Mouse (Mus musculus) liver, adult 2 months (tissue): ENCODE data around the gene Rab37. TPM values are rescaled to one million over a fixed set of nuclear protein-coding genes. Genes with fewer than 3 reads are reported as not detected.
A peak's percentile ranks its signal among the peaks of the same experiment; 100 is the strongest.

Source experiments
- DNase-seq: peaks from one replicate; pipeline ENCODE4 v3.0.0-alpha.2; 2011; ENCODE audit warnings: low read depth, low spot score; ENCODE audit errors: extremely low read depth
- H3K27ac ChIP-seq: fragments of 200-500 bp; replicated peaks from 2 replicates; pipeline ENCODE4 v1.5.1; 2012; ENCODE audit warnings: low read depth, mild to moderate bottlenecking, control low read depth, inconsistent platforms, low read length; ENCODE audit not compliant: insufficient read depth
- H3K27me3 ChIP-seq: fragments of 200-500 bp; 2 replicates; pipeline ENCODE4 v1.6.1; 2012; ENCODE audit warnings: mild to moderate bottlenecking, moderate library complexity, low read length, inconsistent platforms; ENCODE audit not compliant: control insufficient read depth, insufficient read depth
- H3K36me3 ChIP-seq: fragments of 200-500 bp; 2 replicates; pipeline ENCODE4 v1.6.1; 2012; ENCODE audit warnings: low read length, inconsistent platforms; ENCODE audit not compliant: control insufficient read depth, insufficient read depth
- H3K4me1 ChIP-seq: fragments of 200-500 bp; 2 replicates; pipeline ENCODE4 v1.6.1; 2011; ENCODE audit warnings: low read length; ENCODE audit not compliant: control insufficient read depth, insufficient read depth
- H3K4me3 ChIP-seq: fragments of 200-500 bp; 2 replicates; pipeline ENCODE4 v1.5.1; 2011; ENCODE audit warnings: low read depth, mild to moderate bottlenecking, control low read depth, low read length, moderate library complexity; ENCODE audit not compliant: insufficient read depth
- H3K79me2 ChIP-seq: fragments of 200-500 bp; 2 replicates; pipeline ENCODE4 v1.6.1; 2012; ENCODE audit warnings: inconsistent platforms, mild to moderate bottlenecking, low read length, moderate library complexity; ENCODE audit not compliant: control insufficient read depth, insufficient read depth
- H3K9ac ChIP-seq: fragments of 200-500 bp; 2 replicates; pipeline ENCODE4 v1.6.1; 2012; ENCODE audit warnings: low read depth, mild to moderate bottlenecking, control low read depth, inconsistent platforms, low read length
- CTCF ChIP-seq: fragments of 200-500 bp; IDR thresholded peaks from 2 replicates; pipeline ENCODE4 v1.5.1; 2011; ENCODE audit warnings: low read depth, low read length, control low read depth
- POLR2A ChIP-seq: fragments of 200-500 bp; IDR thresholded peaks from 2 replicates; pipeline ENCODE4 v1.6.1; 2011; ENCODE audit warnings: low read length, control low read depth; ENCODE audit not compliant: insufficient read depth; ENCODE audit errors: extremely low read depth
- WGBS: fragments of 180-500 bp; shearing (Covaris S2); methylation state at CpG from one replicate; pipeline ENCODE4 v1.1.7; 2018; 5-methylcytosine and 5-hydroxymethylcytosine counted together
- polyA plus RNA-seq: library from polyadenylated mRNA; depleted of rRNA; stranded (reverse); fragments of >200 nt; gene quantifications from 2 replicates; pipeline ENCODE4 v1.2.3, GENCODE M21; 2012
- total RNA-seq: library from RNA; depleted of rRNA; stranded (reverse); fragments of >200 nt; gene quantifications from 2 replicates; pipeline ENCODE4 v1.2.3, GENCODE M21; 2014

Gene Rab37
- total and polyA plus RNA-seq, 2 experiments: 0.09 to 0.20 TPM

DNA sequence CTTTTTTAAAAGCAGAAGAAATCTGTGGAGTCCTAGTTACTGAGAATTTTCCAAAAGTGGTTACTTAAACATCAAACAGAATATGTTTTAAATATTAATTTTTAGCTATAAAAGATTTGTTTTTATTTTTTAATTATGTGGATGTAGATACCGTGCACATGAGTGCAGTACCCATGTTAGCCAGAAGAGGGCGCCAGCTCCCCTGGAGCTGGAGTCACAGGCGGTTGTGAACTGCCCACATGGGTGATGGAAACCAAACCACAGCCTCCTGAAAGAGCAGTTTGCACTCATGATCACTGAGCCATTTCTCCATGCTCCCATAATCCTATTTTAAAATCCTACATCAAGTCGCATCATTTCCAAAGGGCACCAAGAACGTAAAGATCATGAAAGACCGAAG is 1.4 kb upstream of the Rab37 start:
- TF ChIP-seq POLR2A (no peak), CTCF (peak; percentile 69)
- no peaks in the 10 kb centered on the region for H3K4me1 ChIP-seq
- WGBS: 64% methylated on average over 6 of the region's 6 CpGs

DNA sequence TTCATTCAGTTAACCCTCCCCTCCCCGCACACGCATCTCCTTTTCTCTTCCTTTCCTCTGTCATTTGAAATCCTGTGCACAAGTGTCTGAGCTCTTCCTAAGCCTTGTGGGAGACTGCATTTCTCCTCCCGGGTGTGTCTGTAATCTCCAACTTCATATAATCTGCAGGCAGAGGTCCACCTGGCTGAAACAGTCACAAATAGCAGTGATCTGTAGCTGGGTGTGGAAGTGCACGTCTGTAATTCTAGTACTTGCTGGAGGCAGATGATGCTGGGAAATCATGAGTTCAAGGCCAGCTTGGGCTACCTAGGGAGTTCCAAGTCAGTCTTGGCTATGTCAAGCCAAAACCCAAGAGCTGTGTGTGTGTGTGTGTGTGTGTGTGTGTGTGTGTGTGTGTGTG is 909 bp downstream of the Rab37 start:
- H3K36me3 ChIP-seq: no peaks in the 10 kb centered on the region
- peaks cover 7% of the 10 kb centered on the region for H3K27me3 ChIP-seq
- no peak overlapping the region for H3K9ac ChIP-seq
- 16% methylated on average over 4 of the region's 4 CpGs for WGBS
- TF ChIP-seq POLR2A (no peak), CTCF (no peak)
- H3K27ac ChIP-seq: no peak overlapping the region
- no peak overlapping the region for H3K4me3 ChIP-seq
- no peaks in the 10 kb centered on the region for H3K79me2 ChIP-seq
- no peak for DNase-seq
- H3K4me1 ChIP-seq: no peaks in the 10 kb centered on the region

More for the DNA sequence above, 1.4 kb upstream of the Rab37 start:
- Histone ChIP-seq H3K9ac (no peak overlapping the region), H3K4me3 (no peak overlapping the region), H3K27me3 (peaks cover 11% of the 10 kb centered on the region), H3K79me2 (no peaks in the 10 kb centered on the region), H3K27ac (no peak overlapping the region), H3K36me3 (no peaks in the 10 kb centered on the region)
- no peak for DNase-seq

DNA sequence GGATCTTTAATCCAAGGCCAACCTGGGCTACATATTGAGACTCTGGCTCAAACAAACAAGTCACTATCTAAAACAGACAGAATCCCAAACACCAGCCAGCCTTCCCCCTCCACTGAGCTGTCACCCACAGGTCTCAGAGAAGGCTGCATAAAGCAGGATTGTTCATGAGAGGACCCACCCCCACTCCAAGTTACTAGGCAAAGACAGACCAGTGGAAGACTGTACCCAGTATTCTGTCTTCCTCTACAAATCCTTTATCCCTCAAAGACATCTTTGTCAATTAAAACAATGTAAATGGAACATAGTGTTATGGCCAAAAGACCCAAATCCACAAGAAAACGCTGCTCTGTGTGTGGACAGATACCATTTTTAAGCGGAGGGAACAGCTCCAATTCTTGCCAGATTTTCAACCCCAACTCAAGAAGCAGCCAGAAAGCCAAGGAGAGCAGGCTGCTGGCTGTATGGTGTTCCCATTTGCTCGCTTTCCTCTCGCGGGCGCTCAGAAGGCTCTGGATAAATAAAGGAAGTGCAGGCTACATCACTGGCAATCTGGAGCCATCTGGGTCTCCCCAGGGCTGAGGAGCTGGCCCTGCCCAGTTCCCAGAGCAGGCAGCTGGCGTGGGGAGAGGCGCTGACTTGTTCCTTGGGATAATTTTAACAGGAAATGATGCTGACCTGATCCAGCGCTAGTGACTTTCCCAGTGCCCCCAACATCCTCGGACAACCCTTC is 7.1 kb downstream of the Rab37 start:
- no peaks in the 10 kb centered on the region for H3K4me1 ChIP-seq
- H3K36me3 ChIP-seq: no peaks in the 10 kb centered on the region
- H3K4me3 ChIP-seq: no peak overlapping the region
- no peaks in the 10 kb centered on the region for H3K79me2 ChIP-seq
- no peak overlapping the region for H3K27ac ChIP-seq
- 52% methylated on average over 10 of the region's 10 CpGs for WGBS
- H3K9ac ChIP-seq: no peak overlapping the region
- no peak for DNase-seq
- TF ChIP-seq CTCF (no peak), POLR2A (no peak)
- no peaks in the 10 kb centered on the region for H3K27me3 ChIP-seq

DNA sequence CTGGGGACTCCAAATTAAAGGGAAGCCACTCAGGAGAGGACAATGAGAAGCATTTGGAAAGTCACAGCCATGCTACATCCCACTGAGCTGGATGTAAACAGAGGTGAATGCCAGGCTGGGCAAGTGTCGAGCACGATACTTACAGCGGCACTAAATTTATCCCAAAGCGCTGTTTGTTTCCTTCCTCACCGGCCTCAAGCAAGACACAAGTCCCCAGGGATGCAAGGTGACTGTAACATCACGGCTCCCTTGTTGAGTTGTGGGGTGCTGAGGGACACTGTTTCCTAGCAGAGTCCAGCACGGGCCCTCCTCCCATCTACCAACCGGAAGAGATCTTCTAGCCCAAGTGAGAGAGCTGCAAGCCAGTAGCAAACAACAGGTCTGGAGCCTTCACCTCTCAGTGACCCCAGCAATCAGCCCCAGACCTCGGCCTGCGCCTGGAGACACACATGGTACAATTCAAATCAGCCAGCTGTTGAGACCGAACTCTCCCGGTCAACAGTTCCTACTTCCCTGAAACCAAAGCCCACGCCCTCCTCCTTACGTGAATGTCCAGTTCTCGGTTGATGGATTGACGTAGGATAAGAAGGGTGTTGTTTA is 8.1 kb downstream of the Rab37 start:
- Histone ChIP-seq H3K36me3 (no peaks in the 10 kb centered on the region), H3K79me2 (no peaks in the 10 kb centered on the region), H3K9ac (no peak overlapping the region), H3K27me3 (no peaks in the 10 kb centered on the region), H3K4me3 (no peak overlapping the region), H3K4me1 (no peaks in the 10 kb centered on the region), H3K27ac (no peak overlapping the region)
- TF ChIP-seq POLR2A (no peak), CTCF (no peak)
- DNase-seq: no peak
- 52% methylated on average over 16 of the region's 16 CpGs for WGBS

DNA sequence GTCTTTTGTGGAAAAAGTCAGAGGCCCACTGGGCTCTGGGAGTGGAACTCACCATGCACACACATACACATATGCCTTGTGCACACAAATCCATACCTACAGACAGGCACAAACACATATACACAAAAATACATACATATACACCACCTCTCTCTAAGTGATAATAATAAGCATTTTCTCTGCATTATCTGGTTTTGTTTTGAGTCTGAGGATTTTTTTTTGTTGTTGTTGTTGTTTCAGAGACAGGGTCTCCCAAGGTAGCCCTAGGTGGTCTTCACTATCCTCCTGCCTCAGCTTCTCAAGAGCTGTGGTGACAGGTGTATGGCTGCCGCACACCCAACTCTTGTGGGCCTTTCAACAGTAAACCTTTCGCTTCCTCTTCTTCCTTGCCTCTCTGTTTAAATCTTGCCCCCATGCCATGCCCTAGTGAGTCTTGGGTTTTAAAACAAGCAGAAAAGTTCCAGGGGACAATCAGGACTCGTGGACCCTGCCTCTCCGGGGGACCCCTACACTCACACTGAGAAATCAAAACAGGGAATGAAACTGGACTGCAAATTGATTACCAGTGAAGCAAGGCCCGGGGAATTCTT is 8.9 kb downstream of the Rab37 start:
- no peak for DNase-seq
- Histone ChIP-seq H3K4me1 (no peaks in the 10 kb centered on the region), H3K4me3 (no peak overlapping the region), H3K36me3 (no peaks in the 10 kb centered on the region), H3K9ac (no peak overlapping the region), H3K27ac (no peak overlapping the region), H3K79me2 (no peaks in the 10 kb centered on the region), H3K27me3 (no peaks in the 10 kb centered on the region)
- TF ChIP-seq POLR2A (no peak), CTCF (no peak)
- WGBS: 80% methylated on average over 5 of the region's 5 CpGs

DNA sequence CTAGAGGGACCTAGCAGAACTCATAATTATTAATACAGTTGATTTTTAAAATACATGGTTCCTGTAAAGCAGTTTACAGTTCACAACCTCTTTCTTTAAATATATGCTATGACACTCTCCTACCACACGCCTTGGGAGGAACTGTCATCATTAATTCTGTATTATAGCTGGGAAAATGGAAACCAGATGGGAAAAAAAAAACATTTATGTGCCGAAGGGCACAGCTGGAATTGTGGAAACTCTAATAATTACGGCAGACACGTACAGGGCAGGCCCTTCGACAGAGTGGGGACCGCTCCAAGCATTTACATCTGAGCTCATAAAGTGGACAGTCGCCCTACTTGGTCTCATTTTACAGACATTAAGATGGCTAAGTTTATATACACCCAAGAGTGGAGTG is 9.5 kb downstream of the Rab37 start:
- Histone ChIP-seq H3K27ac (no peak overlapping the region), H3K4me3 (no peak overlapping the region), H3K27me3 (no peaks in the 10 kb centered on the region), H3K4me1 (no peaks in the 10 kb centered on the region), H3K79me2 (no peaks in the 10 kb centered on the region), H3K9ac (no peak overlapping the region), H3K36me3 (no peaks in the 10 kb centered on the region)
- TF ChIP-seq CTCF: no peak
- TF ChIP-seq POLR2A: no peak
- DNase-seq: no peak
- 88% methylated on average over 7 of the region's 7 CpGs for WGBS
